Mouse (Mus musculus) embryonic facial prominence, embryonic 14.5 days (tissue): Measurements from ENCODE around the gene Nynrin. TPM values are rescaled to one million over a fixed set of nuclear protein-coding genes. Genes with fewer than 3 reads are reported as not detected.

Source experiments
- ATAC-seq: fragments of 200-750 bp; cut with Nextera tagmentation; 2 replicates; pipeline ENCODE4 v1.8.0; 2017; ENCODE audit warnings: low read depth, moderate number of reproducible peaks, moderate TSS enrichment
- DNase-seq: peaks from one replicate; pipeline ENCODE4 v3.0.0-alpha.2; 2015; ENCODE audit warnings: low spot score
- H3K27ac ChIP-seq: fragments of 300-500 bp; sonication (generic); replicated peaks from 2 replicates; pipeline ENCODE4 v1.5.1; 2014; ENCODE audit warnings: low read depth, mild to moderate bottlenecking, low read length, moderate library complexity
- H3K27me3 ChIP-seq: fragments of 300-500 bp; sonication (generic); replicated peaks from 2 replicates; pipeline ENCODE4 v1.6.1; 2014; ENCODE audit warnings: low read length; ENCODE audit not compliant: control insufficient read depth, insufficient read depth
- H3K36me3 ChIP-seq: fragments of 300-500 bp; sonication (generic); 2 replicates; pipeline ENCODE4 v1.6.1; 2014; ENCODE audit warnings: low read length, mixed read lengths; ENCODE audit not compliant: control insufficient read depth, insufficient read depth
- H3K4me1 ChIP-seq: fragments of 300-500 bp; sonication (generic); 2 replicates; pipeline ENCODE4 v1.6.1; 2014; ENCODE audit warnings: antibody characterized with exemption, low read length; ENCODE audit not compliant: control insufficient read depth, insufficient read depth
- H3K4me2 ChIP-seq: fragments of 300-500 bp; sonication (generic); 2 replicates; pipeline ENCODE4 v1.6.1; 2014; ENCODE audit warnings: low read depth, mild to moderate bottlenecking, low read length, moderate library complexity, mixed read lengths
- H3K4me3 ChIP-seq: fragments of 300-500 bp; sonication (generic); 2 replicates; pipeline ENCODE4 v1.5.1; 2014; ENCODE audit warnings: low read depth, mild to moderate bottlenecking, low read length
- H3K9ac ChIP-seq: fragments of 300-500 bp; sonication (generic); 2 replicates; pipeline ENCODE4 v1.6.1; 2014; ENCODE audit warnings: low read depth, mild to moderate bottlenecking, low read length, moderate library complexity, mixed read lengths
- H3K9me3 ChIP-seq: fragments of 300-500 bp; sonication (generic); 2 replicates; pipeline ENCODE4 v1.6.1; 2016; ENCODE audit warnings: low read length; ENCODE audit not compliant: control insufficient read depth
- WGBS: fragments of 180-500 bp; shearing (Covaris S2); extraction: QIAGEN DNeasy Blood & Tissue Kit; methylation state at CpG from one replicate; pipeline ENCODE4 v1.1.7; 2014; 5-methylcytosine and 5-hydroxymethylcytosine counted together
- polyA plus RNA-seq: library from polyadenylated mRNA; unstranded; fragments of >200 nt; fragmentation: Nextera tagmentation; extraction: Ambion mirVana; gene quantifications from 2 replicates; pipeline ENCODE4 v1.2.1, GENCODE M21; 2014

The Nynrin gene
- polyA plus RNA-seq, 1 experiment from 2014 or later: 15.6 TPM

GRCm38 (mm10) chr14:55886571-55887382 lies 33.0 kb downstream of the Nynrin start:
- no peak for ATAC-seq
- Histone ChIP-seq H3K4me2 (peak overlapping the region; percentile 73), H3K4me3 (0 out of 2 replicates have a peak overlapping the region, but pooled peaks have one; percentile 77)

DNA sequence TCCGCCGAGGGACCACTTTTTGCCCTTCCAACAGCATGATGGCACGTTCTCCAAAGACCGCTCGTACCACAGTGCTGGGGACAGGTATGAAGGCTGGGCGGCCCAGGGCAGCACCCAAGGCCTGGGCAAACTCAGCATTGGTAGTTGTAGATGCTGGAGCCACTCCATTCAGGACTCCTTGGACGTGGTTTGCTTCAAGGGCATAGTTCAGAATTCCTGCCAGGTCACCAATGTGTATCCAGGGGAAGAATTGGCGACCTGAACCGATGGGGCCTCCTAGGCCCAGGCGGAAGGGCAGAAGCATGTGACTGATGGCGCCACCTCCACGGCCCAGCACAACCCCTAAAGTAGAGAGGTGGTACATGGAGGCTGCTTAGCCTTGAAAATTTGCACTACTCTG lies 43.9 kb downstream of the Nynrin start:
- no peak for DNase-seq
- H3K4me2 ChIP-seq: no peak overlapping the region
- WGBS: 91% methylated on average over 12 of the region's 12 CpGs
- no peak for ATAC-seq
- no peak overlapping the region for H3K9ac ChIP-seq
- peaks cover 5% of the 10 kb centered on the region; the same call in 1 of the 2 replicates for H3K4me1 ChIP-seq
- H3K27ac ChIP-seq: no peak overlapping the region
- H3K4me3 ChIP-seq: no peak overlapping the region
- no peaks in the 10 kb centered on the region for H3K27me3 ChIP-seq
- H3K36me3 ChIP-seq: peaks cover 51% of the 10 kb centered on the region
- H3K9me3 ChIP-seq: no peaks in the 10 kb centered on the region

More at GRCm38 (mm10) chr14:55886571-55887382, 33.0 kb downstream of the Nynrin start:
- DNase-seq: no peak
- Histone ChIP-seq H3K9me3 (no peaks in the 10 kb centered on the region), H3K9ac (peak overlapping the region; percentile 5; the same call in 1 of the 2 replicates), H3K4me1 (peaks cover 11% of the 10 kb centered on the region; the same call in 1 of the 2 replicates), H3K27ac (no peak overlapping the region), H3K27me3 (no peaks in the 10 kb centered on the region), H3K36me3 (peaks cover 54% of the 10 kb centered on the region)
- 79% methylated on average over 23 of the region's 24 CpGs for WGBS

GRCm38 (mm10) chr14:55898947-55899346 lies 45.1 kb downstream of the Nynrin start:
- Histone ChIP-seq H3K36me3 (peaks cover 41% of the 10 kb centered on the region), H3K4me3 (peak overlapping the region; percentile 56; the same call in 1 of the 2 replicates), H3K4me2 (peak overlapping the region; percentile 89), H3K27ac (peak overlapping the region; percentile 77; the same call in 1 of the 2 replicates), H3K9me3 (no peaks in the 10 kb centered on the region), H3K4me1 (peaks cover 5% of the 10 kb centered on the region; the same call in 1 of the 2 replicates), H3K9ac (peak overlapping the region; percentile 88; the same call in 1 of the 2 replicates), H3K27me3 (no peaks in the 10 kb centered on the region)
- ATAC-seq (no peak), DNase-seq (no peak)
- WGBS: 89% methylated on average over 7 of the region's 7 CpGs

- Histone ChIP-seq H3K4me2 (peak within 1 kb of the TSS; percentile 89), H3K9me3 (no peaks in the 10 kb centered on the region), H3K9ac (peak within 1 kb of the TSS; percentile 88), H3K4me3 (peak within 1 kb of the TSS; percentile 56), H3K4me1 (peaks cover 5% of the 10 kb centered on the region; the same call in 1 of the 2 replicates), H3K27me3 (no peaks in the 10 kb centered on the region), H3K27ac (peak within 1 kb of the TSS; percentile 77), H3K36me3 (peaks cover 32% of the 10 kb centered on the region)
- under 1% methylated on average over 39 of the region's 39 CpGs for WGBS
- peak; percentile 96 for DNase-seq
- peak; percentile 97 for ATAC-seq
Observed at GRCm38 (mm10) chr14:55899701-55900413, 46.0 kb downstream of the Nynrin start, which contains the start of gene Sdr39u1. Gene Sdr39u1 (minus strand): TSS chr14:55900293.

- H3K4me2 ChIP-seq: peak overlapping the region; percentile 89
- no peaks in the 10 kb centered on the region for H3K27me3 ChIP-seq
- H3K9me3 ChIP-seq: no peaks in the 10 kb centered on the region
- ATAC-seq (no peak; the same call in 1 of the 2 replicates), DNase-seq (no peak)
- peak overlapping the region; percentile 56 for H3K4me3 ChIP-seq
- peak overlapping the region; percentile 88 for H3K9ac ChIP-seq
- H3K27ac ChIP-seq: peak overlapping the region; percentile 77
- H3K36me3 ChIP-seq: peaks cover 26% of the 10 kb centered on the region
- H3K4me1 ChIP-seq: peaks cover 5% of the 10 kb centered on the region; the same call in 1 of the 2 replicates
- WGBS: 5% methylated on average over 12 of the region's 12 CpGs
Observed at GRCm38 (mm10) chr14:55900414-55900755, 46.6 kb downstream of the Nynrin start.

DNA sequence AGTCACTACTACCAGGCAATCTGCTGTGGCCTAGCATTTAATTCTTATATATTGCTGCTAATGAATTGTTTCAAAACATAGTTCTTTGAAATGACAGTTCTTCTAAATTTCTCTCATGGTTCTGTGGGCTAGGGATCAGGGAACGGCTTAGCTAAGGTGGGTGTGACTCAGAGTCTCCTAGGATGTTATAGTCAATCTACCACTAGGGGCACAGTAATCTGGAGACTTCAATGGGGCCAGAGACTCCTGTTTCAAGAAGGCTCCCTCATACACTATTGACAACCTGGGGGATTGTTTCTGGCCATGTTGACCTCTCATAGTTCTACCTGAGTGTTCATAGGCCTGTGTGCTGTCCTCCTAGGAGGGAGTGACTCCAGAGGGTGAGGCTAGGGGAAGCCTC lies 51.7 kb downstream of the Nynrin start:
- H3K4me2 ChIP-seq: no peak overlapping the region
- no peak for ATAC-seq
- no peak for DNase-seq
- peaks cover 4% of the 10 kb centered on the region; the same call in 1 of the 2 replicates for H3K4me1 ChIP-seq
- 41% methylated on average over 1 of the region's 1 CpGs for WGBS
- H3K9me3 ChIP-seq: no peaks in the 10 kb centered on the region
- no peak overlapping the region for H3K9ac ChIP-seq
- no peak overlapping the region for H3K4me3 ChIP-seq
- H3K36me3 ChIP-seq: no peaks in the 10 kb centered on the region
- no peak overlapping the region for H3K27ac ChIP-seq
- H3K27me3 ChIP-seq: no peaks in the 10 kb centered on the region

DNA sequence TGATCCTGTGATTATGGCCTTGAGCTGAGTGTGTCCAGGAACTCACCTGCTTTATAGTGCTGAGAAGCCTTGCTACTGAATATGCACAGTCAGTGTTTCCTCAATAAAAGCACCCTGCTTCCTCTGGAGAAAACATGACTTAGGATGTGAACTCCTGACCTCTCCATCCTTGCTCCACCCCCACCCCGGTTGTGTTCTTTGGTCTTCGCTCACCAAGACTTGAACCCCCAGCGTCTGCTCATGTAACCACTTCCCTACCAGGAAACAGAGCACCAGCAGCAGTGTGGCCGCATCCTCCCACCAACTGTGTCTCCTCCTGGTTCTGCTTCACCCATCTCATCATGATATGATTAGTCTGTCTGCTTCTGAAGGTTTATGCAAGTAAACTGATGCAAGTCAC lies 59.6 kb downstream of the Nynrin start:
- no peaks in the 10 kb centered on the region for H3K4me1 ChIP-seq
- 33% methylated on average over 4 of the region's 4 CpGs for WGBS
- no peaks in the 10 kb centered on the region for H3K36me3 ChIP-seq
- H3K9me3 ChIP-seq: no peaks in the 10 kb centered on the region
- H3K4me2 ChIP-seq: no peak overlapping the region
- ATAC-seq: no peak
- no peak overlapping the region for H3K9ac ChIP-seq
- DNase-seq: no peak
- H3K27ac ChIP-seq: no peak overlapping the region
- H3K27me3 ChIP-seq: no peaks in the 10 kb centered on the region
- H3K4me3 ChIP-seq: no peak overlapping the region

DNA sequence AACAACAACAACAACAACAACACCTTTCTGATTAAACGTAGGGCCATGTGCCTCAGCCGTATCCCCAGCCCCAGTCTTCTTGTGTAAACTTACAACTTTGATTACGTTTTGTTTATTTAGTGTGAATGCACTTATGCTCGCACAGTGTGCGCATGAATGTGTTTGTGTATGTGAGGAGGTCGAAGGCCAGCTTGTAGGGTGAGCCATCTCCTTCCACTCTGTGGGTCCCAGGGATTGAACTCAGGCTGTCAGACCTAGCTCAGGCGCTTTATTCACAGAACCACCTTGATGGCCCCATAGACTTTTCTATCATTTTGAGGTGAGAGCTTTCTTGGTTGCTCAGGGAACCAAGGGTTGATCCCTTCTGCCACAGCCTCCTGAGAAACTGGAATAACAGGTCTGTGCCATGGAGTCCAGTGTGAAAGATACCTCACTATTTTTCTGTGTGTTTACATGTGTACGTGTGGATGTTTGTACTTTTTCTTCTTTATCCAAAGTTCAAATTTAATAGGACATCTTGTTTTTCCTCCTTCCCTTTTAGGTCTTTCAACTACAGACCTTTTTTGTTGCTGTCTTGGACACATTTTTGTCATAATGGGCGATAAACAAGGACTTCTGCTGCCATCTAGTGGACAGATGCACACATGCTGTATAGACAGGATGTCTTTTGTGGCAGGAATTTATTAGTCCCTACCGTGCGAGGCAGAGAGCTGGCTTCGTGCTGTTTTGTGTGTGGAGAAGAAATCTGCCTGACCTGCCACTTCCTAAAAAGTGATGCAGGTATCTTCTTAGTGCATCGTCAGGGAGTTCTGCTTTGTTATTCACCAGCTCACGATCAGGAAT lies 64.7 kb downstream of the Nynrin start:
- 35% methylated on average over 14 of the region's 14 CpGs for WGBS

More for the DNA sequence above, 64.7 kb downstream of the Nynrin start:
- Histone ChIP-seq H3K4me2 (peak overlapping the region; percentile 41), H3K9ac (no peak overlapping the region; the same call in 1 of the 2 replicates), H3K27ac (no peak overlapping the region; the same call in 1 of the 2 replicates), H3K4me3 (no peak overlapping the region), H3K36me3 (no peaks in the 10 kb centered on the region), H3K27me3 (no peaks in the 10 kb centered on the region), H3K9me3 (no peaks in the 10 kb centered on the region), H3K4me1 (no peaks in the 10 kb centered on the region)
- DNase-seq (peak; percentile 96), ATAC-seq (peak; percentile 90)
